Mouse (Mus musculus) MEL (cell line): ENCODE measurements around the gene Mycn. TPM values are rescaled to one million over a fixed set of nuclear protein-coding genes. Genes with fewer than 3 reads are reported as not detected.

Source experiments
- DNase-seq: peaks from one replicate; pipeline ENCODE4 v3.0.0; 2011; ENCODE audit warnings: low read depth, low spot score
- H3K27ac ChIP-seq: 2 replicates; pipeline ENCODE4 v1.5.1; 2012; ENCODE audit warnings: low read depth, mild to moderate bottlenecking, control low read depth, low read length, moderate library complexity; ENCODE audit not compliant: control insufficient read depth
- H3K27me3 ChIP-seq, 2 experiments: fragments of 150-350 bp in 1 of 2; sonication (generic) in 1 of 2; 2 replicates each; pipeline ENCODE4 v1.6.1; 2012; ENCODE audit warnings: low read length in 2 of 2, mild to moderate bottlenecking in 2 of 2, improper control_type of control experiment in 1 of 2, moderate library complexity in 1 of 2; ENCODE audit not compliant: insufficient read depth in 2 of 2, control insufficient read depth in 1 of 2
- H3K36me3 ChIP-seq, 2 experiments: 2 replicates each; pipeline ENCODE4 v1.6.1; 2012 to 2014; ENCODE audit warnings: low read length in 2 of 2, improper control_type of control experiment in 1 of 2, inconsistent platforms in 1 of 2, mild to moderate bottlenecking in 1 of 2; ENCODE audit not compliant: insufficient read depth in 2 of 2, control insufficient read depth in 1 of 2
- H3K4me1 ChIP-seq, 2 experiments: fragments of 150-350 bp in 1 of 2; sonication (generic) in 1 of 2; 2 replicates each; pipeline ENCODE4 v1.6.1; 2012; ENCODE audit warnings: low read length in 2 of 2, improper control_type of control experiment in 1 of 2, mild to moderate bottlenecking in 1 of 2; ENCODE audit not compliant: insufficient read depth in 2 of 2, control insufficient read depth in 1 of 2
- H3K4me3 ChIP-seq, 2 experiments: fragments of 150-350 bp in 1 of 2; sonication (generic) in 1 of 2; 2 replicates each; pipeline ENCODE4 v1.5.1; 2012; ENCODE audit warnings: low read depth in 2 of 2, low read length in 2 of 2, mild to moderate bottlenecking in 2 of 2, moderate library complexity in 2 of 2, control low read depth in 1 of 2, improper control_type of control experiment in 1 of 2; ENCODE audit not compliant: control insufficient read depth in 1 of 2, insufficient read depth in 1 of 2
- H3K79me2 ChIP-seq: 2 replicates; pipeline ENCODE4 v1.6.1; 2012; ENCODE audit warnings: mild to moderate bottlenecking, low read length, moderate library complexity; ENCODE audit not compliant: control insufficient read depth, poor library complexity, insufficient read depth
- H3K9ac ChIP-seq: 2 replicates; pipeline ENCODE4 v1.6.1; 2012; ENCODE audit warnings: low read depth, mild to moderate bottlenecking, control low read depth, low read length, moderate library complexity; ENCODE audit not compliant: control insufficient read depth, poor library complexity, severe bottlenecking
- H3K9me3 ChIP-seq: fragments of 150-350 bp; sonication (generic); replicated peaks from 2 replicates; pipeline ENCODE4 v1.6.1; 2012; ENCODE audit warnings: mild to moderate bottlenecking, low read length, improper control_type of control experiment, moderate library complexity; ENCODE audit not compliant: insufficient read depth
- CHD2 ChIP-seq: IDR thresholded peaks from 2 replicates; pipeline ENCODE4 v1.6.1; 2011; ENCODE audit warnings: low read length, improper control_type of control experiment
- CTCF ChIP-seq, 3 experiments: IDR thresholded peaks in 2 of 3; conservative IDR thresholded peaks in 1 of 3; 2 replicates each; pipeline ENCODE4 v1.5.1; 2011 to 2012; ENCODE audit warnings: low read length in 3 of 3, low read depth in 2 of 3, mild to moderate bottlenecking in 2 of 3, improper control_type of control experiment in 1 of 3, inconsistent platforms in 1 of 3, mixed read lengths in 1 of 3, moderate library complexity in 1 of 3; ENCODE audit not compliant: control insufficient read depth in 1 of 3, insufficient read depth in 1 of 3, poor library complexity in 1 of 3, severe bottlenecking in 1 of 3
- EP300 ChIP-seq, 2 experiments: IDR thresholded peaks; 2 replicates each; pipeline ENCODE4 v1.6.1; 2011; ENCODE audit warnings: improper control_type of control experiment in 2 of 2, low read length in 2 of 2, low read depth in 1 of 2, mild to moderate bottlenecking in 1 of 2
- ETS1 ChIP-seq: IDR thresholded peaks from 2 replicates; pipeline ENCODE4 v1.6.1; 2012; ENCODE audit warnings: low read depth, mild to moderate bottlenecking, inconsistent platforms, low read length, improper control_type of control experiment, moderate library complexity
- GATA1 ChIP-seq: IDR thresholded peaks from 2 replicates; pipeline ENCODE4 v1.6.1; 2011; ENCODE audit warnings: low read depth, low read length, improper control_type of control experiment
- HCFC1 ChIP-seq: IDR thresholded peaks from 2 replicates; pipeline ENCODE4 v1.6.1; 2012; ENCODE audit warnings: low read depth, mild to moderate bottlenecking, inconsistent platforms, low read length, improper control_type of control experiment, moderate library complexity
- JUND ChIP-seq: IDR thresholded peaks from 2 replicates; pipeline ENCODE4 v1.6.1; 2011; ENCODE audit warnings: low read depth, mild to moderate bottlenecking, improper control_type of control experiment, low read length
- MEF2A ChIP-seq: IDR thresholded peaks from 2 replicates; pipeline ENCODE4 v1.6.1; 2014; ENCODE audit warnings: low read depth, mild to moderate bottlenecking, inconsistent platforms, low read length, improper control_type of control experiment; ENCODE audit not compliant: poor library complexity, insufficient replicate concordance, severe bottlenecking; ENCODE audit errors: extremely low read depth
- MYB ChIP-seq: IDR thresholded peaks from 2 replicates; pipeline ENCODE4 v1.6.1; 2011; ENCODE audit warnings: mild to moderate bottlenecking, low read depth, low read length, improper control_type of control experiment
- MYC ChIP-seq: IDR thresholded peaks from 2 replicates; pipeline ENCODE4 v1.6.1; 2011; ENCODE audit warnings: low read depth, mild to moderate bottlenecking, low read length, improper control_type of control experiment, moderate library complexity
- RAD21 ChIP-seq: IDR thresholded peaks from 2 replicates; pipeline ENCODE4 v1.6.1; 2011; ENCODE audit warnings: mild to moderate bottlenecking, low read depth, low read length, improper control_type of control experiment
- RCOR1 ChIP-seq: IDR thresholded peaks from 2 replicates; pipeline ENCODE4 v1.6.1; 2012; ENCODE audit warnings: low read depth, mild to moderate bottlenecking, inconsistent platforms, low read length, improper control_type of control experiment
- SIN3A ChIP-seq: IDR thresholded peaks from 2 replicates; pipeline ENCODE4 v1.6.1; 2012; ENCODE audit warnings: low read length, improper control_type of control experiment, inconsistent platforms
- TAL1 ChIP-seq: IDR thresholded peaks from 2 replicates; pipeline ENCODE4 v1.6.1; 2012; ENCODE audit warnings: mild to moderate bottlenecking, inconsistent platforms, low read length, moderate library complexity, mixed read lengths
- polyA plus RNA-seq, 2 experiments: library from polyadenylated mRNA; stranded (reverse) in 1 of 2; unstranded in 1 of 2; fragments of >175 nt in 1 of 2; fragments of >200 nt in 1 of 2; gene quantifications; 2 replicates each; pipeline versions ENCODE4 v1.2.1 to v1.2.4; 2012; ENCODE audit warnings: low replicate concordance in 2 of 2, low read depth in 1 of 2; ENCODE audit not compliant: insufficient read length in 2 of 2, insufficient read depth in 1 of 2, missing spikeins in 1 of 2
- total RNA-seq: library from RNA; depleted of rRNA; stranded (reverse); fragments of 300-350 nt; gene quantifications from 2 replicates; pipeline ENCODE4 v1.2.3, GENCODE M21; 2012

Gene Mycn
- total and polyA plus RNA-seq, 3 experiments, result not detected

- Histone ChIP-seq H3K9ac (no peak overlapping the region), H3K4me1 (no peaks in the 10 kb centered on the region), H3K4me3 (no peak overlapping the region), H3K79me2 (no peaks in the 10 kb centered on the region), H3K9me3 (no peaks in the 10 kb centered on the region), H3K27ac (no peak overlapping the region), H3K36me3 (no peaks in the 10 kb centered on the region), H3K27me3 (no peaks in the 10 kb centered on the region)
- no peak for DNase-seq
- no peak for TF ChIP-seq MEF2A
- TF ChIP-seq RAD21, result no peak
- TF ChIP-seq HCFC1, result no peak
- no peak for TF ChIP-seq ETS1
- TF ChIP-seq TAL1, result no peak
- no peak for TF ChIP-seq MYC
- TF ChIP-seq JUND, result no peak
- TF ChIP-seq RCOR1, result no peak
Measured at GRCm38 (mm10) chr12:12893986-12894385, 47.7 kb downstream of the Mycn start.

- no peak overlapping the region for H3K4me3 ChIP-seq
- no peaks in the 10 kb centered on the region for H3K9me3 ChIP-seq
- H3K27ac ChIP-seq, result no peak overlapping the region
- TF ChIP-seq CHD2, result no peak
- TF ChIP-seq RAD21, result no peak
- no peak for TF ChIP-seq EP300 (IDR thresholded peaks at IDR 0.05; ENCODE audit: low read depth in 1 of 2, low read length in 2 of 2)
- no peak for TF ChIP-seq GATA1
- no peak for TF ChIP-seq RCOR1
- TF ChIP-seq SIN3A, result no peak
- no peak for TF ChIP-seq JUND
- TF ChIP-seq MYB, result no peak
- TF ChIP-seq CTCF (IDR thresholded peaks at IDR 0.05 in 2 of 3, conservative IDR thresholded peaks at IDR 0.05 in 1 of 3; ENCODE audit: control insufficient read depth in 1 of 3, insufficient read depth in 1 of 3, low read depth in 2 of 3, low read length in 3 of 3, poor library complexity in 1 of 3, severe bottlenecking in 1 of 3), result no peak
- no peak overlapping the region for H3K9ac ChIP-seq
- DNase-seq, result no peak
- H3K36me3 ChIP-seq, result no peaks in the 10 kb centered on the region
- no peaks in the 10 kb centered on the region for H3K4me1 ChIP-seq
- H3K27me3 ChIP-seq, result no peaks in the 10 kb centered on the region
- H3K79me2 ChIP-seq, result no peaks in the 10 kb centered on the region
Measured at GRCm38 (mm10) chr12:12886191-12886889, 55.4 kb downstream of the Mycn start.
